Mouse (Mus musculus) hindbrain, embryonic 10.5 days (tissue): ENCODE results near the gene Asxl1. TPM values are rescaled to one million over a fixed set of nuclear protein-coding genes. Genes with fewer than 3 reads are reported as not detected.
A peak's percentile ranks its signal among the peaks of the same experiment; 100 is the strongest.

ENCODE experiments used
- DNase-seq: peaks from one replicate; pipeline ENCODE4 v3.0.0-alpha.2; 2017; ENCODE audit warnings: low spot score
- H3K27ac ChIP-seq: fragments of 300-500 bp; sonication (generic); 2 replicates; pipeline ENCODE4 v1.5.1; 2016; ENCODE audit warnings: mild to moderate bottlenecking, moderate library complexity
- H3K27me3 ChIP-seq: fragments of 300-500 bp; sonication (generic); 2 replicates; pipeline ENCODE4 v1.6.1; 2016; ENCODE audit warnings: mild to moderate bottlenecking; ENCODE audit not compliant: poor library complexity, insufficient read depth, severe bottlenecking
- H3K36me3 ChIP-seq: fragments of 300-500 bp; sonication (generic); 2 replicates; pipeline ENCODE4 v1.6.1; 2016; ENCODE audit warnings: mild to moderate bottlenecking, moderate library complexity
- H3K4me1 ChIP-seq: fragments of 300-500 bp; sonication (generic); replicated peaks from 2 replicates; pipeline ENCODE4 v1.6.1; 2016; ENCODE audit warnings: mild to moderate bottlenecking
- H3K4me3 ChIP-seq: fragments of 300-500 bp; sonication (generic); 2 replicates; pipeline ENCODE4 v1.5.1; 2016; ENCODE audit warnings: mild to moderate bottlenecking, moderate library complexity
- H3K9me3 ChIP-seq: fragments of 300-500 bp; sonication (generic); 2 replicates; pipeline ENCODE4 v1.6.1; 2016; ENCODE audit warnings: mild to moderate bottlenecking, moderate library complexity
- WGBS: fragments of 180-500 bp; shearing (Covaris S2); methylation state at CpG from one replicate; pipeline ENCODE4 v1.1.7; 2016; 5-methylcytosine and 5-hydroxymethylcytosine counted together
- polyA plus RNA-seq: library from polyadenylated mRNA; unstranded; fragments of >200 nt; fragmentation: Nextera tagmentation; extraction: Ambion mirVana; gene quantifications from 2 replicates; pipeline ENCODE4 v1.2.1, GENCODE M21; 2016

Asxl1 gene
- polyA plus RNA-seq, 1 experiment from 2014 or later, result 11.7 TPM

DNA sequence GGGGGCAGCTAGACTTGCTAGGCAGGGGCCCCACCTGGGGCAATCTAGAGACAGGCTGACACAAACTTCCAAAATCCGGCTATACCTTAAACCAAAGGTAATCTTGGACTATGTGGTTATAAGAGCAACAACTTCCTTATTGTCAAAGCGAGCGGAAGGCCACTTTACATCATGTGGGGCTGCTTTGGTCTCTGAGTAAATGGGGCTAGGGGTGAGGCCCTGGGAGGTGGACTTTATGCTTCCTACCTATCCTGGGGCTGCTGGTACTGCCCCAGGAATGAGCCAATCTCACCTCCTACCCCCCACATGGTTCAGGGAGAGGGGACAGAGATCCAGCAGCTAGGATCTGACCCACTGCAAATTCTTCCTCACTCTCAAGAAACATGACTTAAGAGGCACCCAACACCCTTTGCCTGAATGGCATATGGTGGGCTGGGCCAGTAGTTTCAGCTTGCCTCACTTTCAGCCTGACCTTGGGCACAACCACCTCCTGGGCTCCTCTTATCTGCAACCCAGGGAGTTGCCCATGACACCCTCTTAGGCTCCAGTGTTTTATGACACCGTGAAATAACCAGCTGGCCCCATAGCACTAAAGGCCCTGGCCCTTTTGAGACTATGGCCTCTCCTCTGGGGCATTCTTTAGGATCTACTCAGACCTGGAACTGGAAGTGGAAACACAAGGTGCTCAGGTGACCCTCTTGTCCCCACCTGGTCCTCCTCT is 79.7 kb downstream of the Asxl1 start:
- no peaks in the 10 kb centered on the region for H3K27me3 ChIP-seq
- H3K4me3 ChIP-seq, result 0 out of 2 replicates have a peak overlapping the region, but pooled peaks have one; percentile 25
- DNase-seq, result no peak
- peaks cover 71% of the 10 kb centered on the region for H3K4me1 ChIP-seq
- no peaks in the 10 kb centered on the region for H3K9me3 ChIP-seq
- H3K27ac ChIP-seq, result peak overlapping the region; percentile 89
- H3K36me3 ChIP-seq, result peaks cover 48% of the 10 kb centered on the region
- 88% methylated on average over 4 of the region's 4 CpGs for WGBS

DNA sequence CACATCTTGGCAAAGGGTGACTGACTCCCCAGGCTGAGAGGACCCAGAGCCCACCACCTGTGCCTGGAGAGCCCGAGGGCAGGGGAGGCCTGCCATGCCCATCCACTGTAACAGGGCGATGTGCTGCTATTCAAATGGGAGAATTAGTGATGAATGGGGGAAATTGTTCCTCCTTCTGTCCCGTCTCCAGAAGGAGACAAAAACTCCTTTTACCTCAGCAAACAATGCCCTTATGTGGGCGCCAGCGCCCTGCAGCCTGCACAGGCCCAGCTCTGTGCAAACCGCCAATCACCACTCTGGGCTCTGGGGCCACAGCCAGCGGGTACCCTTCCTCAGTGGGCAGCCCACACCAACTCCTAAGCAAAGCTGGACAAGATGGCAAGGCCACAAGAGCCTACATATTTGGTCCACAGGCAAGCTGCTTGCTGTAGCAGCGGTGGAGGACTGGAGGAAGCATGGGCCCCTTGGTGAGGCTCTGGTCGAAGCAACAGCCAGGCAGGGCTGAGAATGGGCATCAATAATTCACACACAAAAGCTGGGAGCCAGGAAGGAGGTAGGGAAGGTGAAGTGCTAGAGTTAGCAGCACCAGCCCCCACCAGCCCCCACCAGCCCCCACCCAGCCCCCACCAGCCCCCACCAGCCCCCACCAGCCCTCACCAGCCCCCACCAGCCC is 80.5 kb downstream of the Asxl1 start:
- H3K4me3 ChIP-seq, result peak overlapping the region; percentile 25
- H3K36me3 ChIP-seq, result peaks cover 48% of the 10 kb centered on the region
- H3K27me3 ChIP-seq, result no peaks in the 10 kb centered on the region
- H3K9me3 ChIP-seq, result no peaks in the 10 kb centered on the region
- DNase-seq, result peak; percentile 64
- peak overlapping the region; percentile 89 for H3K27ac ChIP-seq
- WGBS, result 28% methylated on average over 9 of the region's 9 CpGs
- peaks cover 73% of the 10 kb centered on the region for H3K4me1 ChIP-seq

DNA sequence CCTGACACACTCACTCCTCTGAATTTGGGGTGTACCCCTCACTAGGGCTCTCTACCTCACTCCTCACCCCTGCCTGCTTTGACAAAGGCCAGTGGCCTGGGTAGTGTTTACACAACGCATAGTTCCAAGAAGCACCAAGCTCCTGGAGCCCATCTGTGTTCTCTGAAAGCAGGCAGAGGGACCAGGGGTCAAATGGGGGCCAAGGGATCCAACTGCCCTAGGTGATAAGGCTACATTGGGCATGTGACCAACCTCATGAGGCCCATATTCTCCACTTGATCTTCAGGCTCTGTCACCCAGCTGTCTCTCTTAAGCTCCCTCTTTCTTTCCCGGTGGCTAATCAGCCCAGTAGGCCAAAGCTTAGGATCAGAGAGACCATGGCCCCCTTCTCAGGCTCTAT is 81.3 kb downstream of the Asxl1 start:
- H3K27ac ChIP-seq, result peak overlapping the region; percentile 89
- 22% methylated on average over 2 of the region's 2 CpGs for WGBS
- H3K9me3 ChIP-seq, result no peaks in the 10 kb centered on the region
- H3K4me1 ChIP-seq, result peaks cover 78% of the 10 kb centered on the region
- H3K4me3 ChIP-seq, result no peak overlapping the region
- peaks cover 56% of the 10 kb centered on the region for H3K36me3 ChIP-seq
- peak; percentile 50 for DNase-seq
- no peaks in the 10 kb centered on the region for H3K27me3 ChIP-seq

DNA sequence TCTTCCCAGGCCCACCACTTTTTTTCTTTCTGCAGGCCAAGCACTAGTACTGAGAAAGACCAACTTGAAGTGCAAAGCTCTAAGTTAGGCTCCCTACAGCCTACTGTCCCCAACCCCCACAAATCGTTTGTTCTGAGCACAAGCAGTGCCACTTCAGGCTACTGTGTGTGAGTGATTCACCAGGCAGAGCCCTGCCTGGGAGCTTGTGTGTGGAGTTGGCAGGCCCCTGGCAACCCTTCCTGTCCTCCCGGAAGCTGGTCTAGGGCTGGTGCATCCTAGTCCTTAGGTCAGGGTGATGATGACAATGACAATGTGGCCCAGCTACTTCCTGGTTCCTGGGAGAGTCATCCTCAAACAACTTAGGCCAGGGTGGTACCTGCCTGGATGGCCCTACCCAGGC is 82.9 kb downstream of the Asxl1 start:
- no peak for DNase-seq
- H3K27me3 ChIP-seq, result no peaks in the 10 kb centered on the region
- H3K9me3 ChIP-seq, result no peaks in the 10 kb centered on the region
- H3K4me1 ChIP-seq, result peaks cover 79% of the 10 kb centered on the region
- no peak overlapping the region for H3K4me3 ChIP-seq
- WGBS, result 73% methylated on average over 2 of the region's 2 CpGs
- no peak overlapping the region; the same call in 1 of the 2 replicates for H3K27ac ChIP-seq
- H3K36me3 ChIP-seq, result peaks cover 69% of the 10 kb centered on the region

DNA sequence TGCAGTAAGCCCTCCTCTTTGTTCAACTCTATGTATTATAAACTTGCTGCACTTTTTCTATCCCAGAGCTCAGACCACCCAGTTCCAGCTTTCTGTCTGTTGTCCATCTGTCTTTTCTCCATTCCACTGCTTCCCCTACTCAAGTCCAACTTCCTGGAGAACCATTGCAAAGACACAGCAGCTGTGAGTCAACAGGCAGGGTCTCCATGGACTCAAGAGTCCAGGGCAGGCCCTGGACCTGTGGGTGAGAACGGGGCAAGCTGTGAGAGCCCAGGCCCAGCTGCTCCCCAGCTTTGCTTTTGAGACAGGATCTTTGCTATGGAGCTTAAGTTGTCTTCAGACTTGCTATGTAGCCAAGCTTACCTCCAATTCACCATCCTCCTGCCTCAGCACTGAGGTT is 84.9 kb downstream of the Asxl1 start:
- WGBS, result 97% methylated on average over 1 of the region's 1 CpGs
- peaks cover 67% of the 10 kb centered on the region for H3K36me3 ChIP-seq
- no peak overlapping the region for H3K4me3 ChIP-seq
- no peak for DNase-seq
- H3K9me3 ChIP-seq, result no peaks in the 10 kb centered on the region
- H3K27me3 ChIP-seq, result no peaks in the 10 kb centered on the region
- no peak overlapping the region for H3K27ac ChIP-seq
- peaks cover 81% of the 10 kb centered on the region for H3K4me1 ChIP-seq

DNA sequence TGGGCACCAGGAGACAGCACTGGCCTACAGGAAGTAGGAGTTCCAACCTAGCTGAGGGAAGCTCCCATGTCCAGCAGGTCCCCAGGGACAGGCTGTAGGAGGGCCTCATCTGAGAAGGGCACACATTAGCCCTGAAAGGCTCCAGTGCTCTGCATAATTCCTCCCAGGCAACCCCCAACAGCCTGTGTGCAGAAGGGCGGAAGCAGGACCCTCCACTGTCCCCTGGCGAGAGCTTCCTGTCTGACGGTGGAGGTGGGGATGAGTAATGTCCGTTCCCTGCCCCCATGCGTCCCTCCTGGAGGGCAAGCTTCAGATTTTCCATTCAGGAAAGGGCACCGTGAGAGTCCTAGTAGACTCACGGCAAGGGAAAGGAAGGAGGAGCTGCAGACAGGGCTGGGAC is 86.9 kb downstream of the Asxl1 start:
- peak overlapping the region; percentile 20; the same call in 1 of the 2 replicates for H3K4me3 ChIP-seq
- H3K36me3 ChIP-seq, result peaks cover 77% of the 10 kb centered on the region
- no peak for DNase-seq
- peaks cover 81% of the 10 kb centered on the region for H3K4me1 ChIP-seq
- no peaks in the 10 kb centered on the region for H3K9me3 ChIP-seq
- H3K27ac ChIP-seq, result peak overlapping the region; percentile 71
- 33% methylated on average over 7 of the region's 7 CpGs for WGBS
- H3K27me3 ChIP-seq, result no peaks in the 10 kb centered on the region

DNA sequence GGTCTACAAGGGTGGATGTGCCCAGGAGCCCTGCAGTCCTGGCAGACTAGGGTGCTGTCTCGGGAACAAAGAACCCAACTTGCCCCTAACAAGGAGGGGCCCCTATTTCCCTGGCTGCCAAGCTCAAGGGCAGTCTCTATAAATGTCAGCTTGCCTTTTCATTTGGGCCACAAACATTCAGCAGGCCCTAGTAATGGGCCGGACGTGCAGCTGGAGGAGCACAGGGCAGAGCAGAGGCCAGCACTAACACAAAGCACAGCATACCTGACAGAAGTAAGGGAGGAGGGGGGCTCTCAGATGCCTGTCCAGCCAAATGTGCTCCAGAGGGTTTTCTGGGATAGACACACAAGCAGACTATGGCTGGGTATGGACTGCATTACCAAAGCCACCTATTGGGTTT is 88.2 kb downstream of the Asxl1 start:
- peaks cover 67% of the 10 kb centered on the region for H3K36me3 ChIP-seq
- WGBS, result 74% methylated on average over 3 of the region's 3 CpGs

DNA sequence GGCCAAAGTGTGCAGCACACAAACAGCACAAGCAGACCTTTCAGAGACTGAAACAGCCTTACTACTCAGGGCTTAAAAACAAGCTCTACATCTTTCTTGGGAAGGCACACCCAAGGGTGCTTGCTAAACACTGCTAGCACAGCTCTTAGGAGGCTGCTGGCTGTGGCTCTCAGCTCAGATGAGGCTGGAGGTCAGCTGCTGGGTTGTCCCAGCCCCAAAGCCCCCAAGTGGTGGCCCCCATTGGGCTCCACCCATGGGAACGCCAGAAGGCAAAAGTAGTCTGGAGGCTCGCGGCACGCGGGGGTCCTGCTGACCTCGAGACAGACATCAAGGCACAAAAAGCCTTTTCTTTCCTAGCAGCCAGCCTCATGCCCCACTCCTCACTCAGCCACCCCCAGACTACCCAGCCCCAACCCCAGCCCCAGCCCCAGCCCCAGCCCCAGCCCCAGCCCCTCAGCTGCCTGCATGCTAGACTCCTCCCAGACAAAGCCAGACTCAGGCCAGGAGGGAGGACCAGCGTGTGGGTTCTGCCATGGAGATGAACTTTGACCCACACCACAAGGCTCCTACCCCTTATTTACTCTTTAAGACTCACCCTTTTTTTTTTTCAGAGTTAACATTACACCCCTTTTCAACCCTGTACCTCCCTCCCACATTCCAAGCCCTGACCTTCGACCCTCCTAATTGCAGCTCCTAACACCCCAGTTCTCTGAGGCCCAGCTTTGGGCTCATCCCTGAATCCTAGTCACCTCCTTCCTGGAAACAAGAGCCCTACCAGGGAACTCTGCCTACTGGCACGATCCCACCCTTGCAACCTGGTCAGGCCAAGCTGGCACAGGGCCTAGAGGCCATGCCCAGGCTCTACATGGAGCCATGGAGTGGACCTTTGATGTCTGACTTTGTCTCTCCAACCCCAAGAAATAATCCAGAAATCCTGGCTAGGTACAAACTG is 89.5 kb downstream of the Asxl1 start:
- DNase-seq, result peak; percentile 66
- Histone ChIP-seq H3K36me3 (peaks cover 54% of the 10 kb centered on the region), H3K27ac (peak overlapping the region; percentile 85), H3K9me3 (no peaks in the 10 kb centered on the region), H3K27me3 (no peaks in the 10 kb centered on the region), H3K4me3 (peak overlapping the region; percentile 14), H3K4me1 (peaks cover 81% of the 10 kb centered on the region)
- WGBS, result 9% methylated on average over 9 of the region's 9 CpGs

More for the DNA sequence above, 88.2 kb downstream of the Asxl1 start:
- no peak overlapping the region for H3K4me3 ChIP-seq
- DNase-seq, result no peak
- peaks cover 85% of the 10 kb centered on the region for H3K4me1 ChIP-seq
- peak overlapping the region; percentile 85 for H3K27ac ChIP-seq
- no peaks in the 10 kb centered on the region for H3K27me3 ChIP-seq
- no peaks in the 10 kb centered on the region for H3K9me3 ChIP-seq

DNA sequence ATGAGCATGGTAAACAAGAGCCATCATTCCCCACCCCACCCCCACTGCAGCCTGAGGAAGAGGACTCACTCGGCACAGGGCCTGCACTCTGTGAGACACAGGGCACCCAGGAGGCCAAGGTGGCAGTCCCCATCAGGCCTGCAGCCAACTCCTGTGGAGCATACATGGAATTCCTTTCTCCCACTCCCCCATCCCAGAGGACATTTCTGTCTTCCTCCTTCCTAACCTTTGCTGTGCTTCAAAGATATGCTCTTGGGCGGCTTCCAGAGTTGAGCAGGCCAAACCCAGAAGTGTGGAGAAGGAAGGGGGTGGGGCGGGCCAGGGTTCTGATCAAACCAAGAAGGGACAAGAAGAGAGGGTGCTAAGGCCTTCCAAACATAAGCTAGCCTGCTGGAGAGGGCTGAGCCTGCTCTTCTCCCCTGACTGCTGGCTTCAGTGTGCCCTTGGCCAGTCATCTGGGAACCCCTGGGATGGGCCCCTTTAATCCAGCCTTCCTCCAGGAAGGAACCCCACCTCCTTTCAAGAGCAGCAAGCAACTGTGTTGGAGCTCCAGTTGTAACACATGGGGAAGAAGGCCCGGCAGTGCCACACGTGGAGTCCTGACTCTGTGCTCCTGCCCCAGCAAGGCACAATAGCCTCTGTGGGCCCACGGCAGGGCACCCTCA is 91.1 kb downstream of the Asxl1 start:
- Histone ChIP-seq H3K27me3 (no peaks in the 10 kb centered on the region; the same call in 1 of the 2 replicates), H3K4me1 (peaks cover 89% of the 10 kb centered on the region), H3K36me3 (peaks cover 38% of the 10 kb centered on the region), H3K27ac (peak overlapping the region; percentile 85), H3K9me3 (no peaks in the 10 kb centered on the region), H3K4me3 (peak overlapping the region; percentile 13)
- WGBS, result 30% methylated on average over 6 of the region's 6 CpGs
- DNase-seq, result no peak

DNA sequence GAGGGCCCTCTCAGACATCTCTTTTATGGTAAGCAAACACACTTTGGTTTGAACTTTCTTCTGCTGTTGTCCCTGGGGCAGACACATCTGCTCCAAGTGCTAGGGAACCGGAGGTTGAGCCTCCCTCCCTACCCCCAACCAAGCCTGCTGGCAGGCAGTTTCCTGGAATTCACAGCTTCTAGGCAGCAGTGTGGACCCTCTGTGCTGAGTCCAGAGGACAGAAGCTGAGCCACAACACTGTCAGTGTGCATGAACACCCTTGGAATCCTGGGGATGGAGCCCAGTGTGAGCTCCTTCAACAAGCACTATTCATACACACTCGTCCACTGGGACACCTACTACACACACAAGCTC is 91.7 kb downstream of the Asxl1 start:
- Histone ChIP-seq H3K4me3 (peak overlapping the region; percentile 13; the same call in 1 of the 2 replicates), H3K27me3 (no peaks in the 10 kb centered on the region; the same call in 1 of the 2 replicates), H3K9me3 (no peaks in the 10 kb centered on the region), H3K27ac (peak overlapping the region; percentile 85), H3K4me1 (peaks cover 89% of the 10 kb centered on the region), H3K36me3 (peaks cover 33% of the 10 kb centered on the region)
- no peak for DNase-seq
- WGBS, result 26% methylated on average over 2 of the region's 2 CpGs

DNA sequence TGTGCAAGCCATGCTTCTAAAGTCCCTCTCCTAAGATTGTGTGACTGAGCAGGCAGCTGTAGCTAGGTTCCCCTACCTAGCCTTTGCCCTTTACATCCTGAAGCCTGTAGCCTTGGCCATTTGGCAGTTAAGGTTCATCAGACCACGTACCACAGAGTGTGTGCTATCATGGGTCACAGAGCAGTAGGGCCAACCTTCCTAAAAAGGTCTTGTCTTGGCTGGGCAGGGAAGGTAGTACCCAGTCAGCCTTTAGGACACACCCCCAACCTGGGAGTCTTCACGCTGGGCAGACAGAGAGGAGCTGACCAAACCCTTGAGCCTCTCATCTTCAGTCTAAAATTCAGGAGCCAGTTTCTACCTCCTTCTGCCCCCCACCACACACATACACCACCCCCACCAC is 95.1 kb downstream of the Asxl1 start:
- Histone ChIP-seq H3K27me3 (no peaks in the 10 kb centered on the region; the same call in 1 of the 2 replicates), H3K4me3 (peak overlapping the region; percentile 95; the same call in 1 of the 2 replicates), H3K36me3 (peaks cover 9% of the 10 kb centered on the region; the same call in 1 of the 2 replicates), H3K4me1 (peaks cover 88% of the 10 kb centered on the region), H3K9me3 (no peaks in the 10 kb centered on the region), H3K27ac (peak overlapping the region; percentile 43)
- no peak for DNase-seq
- WGBS, result 66% methylated on average over 2 of the region's 2 CpGs

DNA sequence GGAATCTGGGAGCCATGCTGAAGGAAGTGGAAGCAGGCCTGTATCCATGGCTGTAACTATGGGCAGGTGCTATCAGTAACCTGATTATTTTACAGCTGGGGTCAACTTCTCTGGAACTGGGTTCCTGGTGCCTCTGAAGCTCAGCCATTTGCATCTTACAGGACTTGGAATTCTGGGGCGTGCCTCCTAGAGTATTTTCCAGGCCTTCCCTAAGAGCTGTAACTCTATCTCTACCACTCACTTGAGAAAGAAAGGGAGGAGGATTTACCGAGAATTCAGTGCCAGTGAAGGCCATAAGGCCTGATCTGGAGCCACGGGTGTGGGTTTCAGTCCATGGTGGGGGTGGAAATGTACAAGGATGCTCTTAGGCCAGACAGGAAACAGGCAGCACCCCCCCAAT is 95.6 kb downstream of the Asxl1 start:
- Histone ChIP-seq H3K27me3 (no peaks in the 10 kb centered on the region; the same call in 1 of the 2 replicates), H3K4me1 (peaks cover 88% of the 10 kb centered on the region), H3K36me3 (peaks cover 4% of the 10 kb centered on the region; the same call in 1 of the 2 replicates), H3K27ac (peak overlapping the region; percentile 90), H3K9me3 (no peaks in the 10 kb centered on the region), H3K4me3 (peak overlapping the region; percentile 95; the same call in 1 of the 2 replicates)
- no peak for DNase-seq
- 46% methylated on average over 3 of the region's 3 CpGs for WGBS
